Mouse (Mus musculus): ENCODE data around the gene Qsox1.

DNA sequence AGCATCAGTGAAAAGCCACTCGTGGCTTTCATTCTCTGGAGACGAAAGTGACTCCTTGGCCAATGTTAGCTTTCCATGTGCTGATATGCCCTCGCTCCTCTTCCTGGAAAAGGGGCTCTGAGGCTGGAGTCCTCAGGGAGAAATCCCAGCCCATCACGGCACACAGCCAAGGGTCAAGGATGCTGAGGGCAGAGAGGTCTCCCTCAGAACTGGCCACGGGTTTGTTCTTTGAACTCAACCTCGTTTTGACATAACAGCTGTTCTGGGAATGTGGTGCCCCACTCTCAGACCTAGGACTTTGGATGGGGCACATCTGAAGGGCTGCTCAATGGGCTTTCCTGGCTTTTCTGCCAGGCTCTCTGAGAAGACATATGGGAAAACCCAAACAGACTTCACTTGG, 17.8 kb downstream of the Qsox1 start:
- TF ChIP-seq CTCF (IDR thresholded peaks at IDR 0.05 in 2 of 3, conservative IDR thresholded peaks at IDR 0.05 in 1 of 3; ENCODE audit: control insufficient read depth in 1 of 3, insufficient read depth in 1 of 3, low read depth in 2 of 3, low read length in 3 of 3, poor library complexity in 1 of 3, severe bottlenecking in 1 of 3) (no peak), MAZ (IDR thresholded peaks at IDR 0.05; ENCODE audit: low read depth, low read length) (no peak), EP300 (IDR thresholded peaks at IDR 0.05; ENCODE audit: low read depth in 1 of 2, low read length in 2 of 2) (no peak), BHLHE40 (IDR thresholded peaks at IDR 0.05; ENCODE audit: borderline replicate concordance, low read depth, low read length) (no peak), POLR2AphosphoS5 (IDR thresholded peaks at IDR 0.05; ENCODE audit: borderline replicate concordance, low read depth, low read length) (no peak), USF2 (IDR thresholded peaks at IDR 0.05; ENCODE audit: borderline replicate concordance in 1 of 2, insufficient read depth in 1 of 2, low read depth in 1 of 2, low read length in 2 of 2) (no peak), RAD21 (IDR thresholded peaks at IDR 0.05; ENCODE audit: low read depth, low read length) (no peak)
